Mouse (Mus musculus) embryonic stem cell, embryonic (primary cell): ENCODE data around the gene Sirt4.

Source experiments
- CTCF ChIA-PET, 4 experiments: fragments of 300-600 bp in 2 of 4; fragments of 350-600 bp in 2 of 4; sonication (Branson Sonifier 250); formaldehyde crosslinking; loops; one replicate each; lab custom pipeline; 2022; ENCODE audit warnings: inconsistent platforms in 2 of 4; lab: Charles Lee
- POLR2A ChIA-PET, 4 experiments: fragments of 300-600 bp in 2 of 4; fragments of 350-600 bp in 2 of 4; sonication (Branson Sonifier 250); formaldehyde crosslinking; loops; one replicate each; lab custom pipeline; 2022; ENCODE audit warnings: antibody characterized with exemption in 4 of 4, inconsistent platforms in 1 of 4; lab: Charles Lee

The Sirt4 gene

GRCm38 (mm10) chr5:115490638-115491000 lies 6.1 kb upstream of the Sirt4 start:
- ChIA-PET CTCF (interaction anchor here in 2 of 4 experiments (0.6 to 1.7 kb wide), 6 partner anchors 8 to 288 kb away, joined by 3 to 7 read pairs (median 3); no protein-coding TSS in a partner anchor), POLR2A (interaction anchor here (0.5 to 9.2 kb wide), 136 partner anchors 8 to 1909 kb away, joined by 3 to 239 read pairs (median 5); partner anchors contain the start of genes Pxn (in 3 of the 4), Dynll1 (in 2 of the 4), Rab35 (in 2 of the 4) and Rnf10 (in 2 of the 4))

GRCm38 (mm10) chr5:115489699-115490637 lies 5.4 kb upstream of the Sirt4 start:
- ChIA-PET POLR2A (interaction anchor here (0.5 to 9.2 kb wide), 177 partner anchors 8 to 1910 kb away, joined by 3 to 239 read pairs (median 4); partner anchors contain the start of genes Pxn (in 3 of the 4), Bicdl1 (in 2 of the 4), Rab35 (in 2 of the 4) and Rnf10 (in 2 of the 4)), CTCF (interaction anchor here in 2 of 4 experiments (0.6 to 1.7 kb wide), 6 partner anchors 8 to 64 kb away, joined by 3 to 7 read pairs (median 3); no protein-coding TSS in a partner anchor)

- ChIA-PET CTCF (interaction anchor here in 2 of 4 experiments (0.7 to 1.4 kb wide), 3 partner anchors 13 to 244 kb away, joined by 3 read pairs; no protein-coding TSS in a partner anchor), POLR2A (interaction anchor here (0.5 to 9.2 kb wide), 151 partner anchors 9 to 1390 kb away, joined by 3 to 239 read pairs (median 5); partner anchors contain the start of genes Pxn (in 2 of the 4), Rab35 (in 2 of the 4), Rnf10 (in 2 of the 4) and Rplp0 (in 2 of the 4))
Measured at GRCm38 (mm10) chr5:115488841-115489698, 4.5 kb upstream of the Sirt4 start.

- ChIA-PET CTCF (interaction anchor here in 2 of 4 experiments (0.7 to 1.4 kb wide), 2 partner anchors 12 to 245 kb away, joined by 3 read pairs; no protein-coding TSS in a partner anchor), POLR2A (interaction anchor here (0.5 to 9.2 kb wide), 75 partner anchors 8 to 1391 kb away, joined by 3 to 239 read pairs (median 6); partner anchors contain the start of genes Pxn (in 2 of the 4), Rnf10 (in 2 of the 4), Rplp0 (in 2 of the 4) and Cabp1 (in 1 of the 4))
Measured at GRCm38 (mm10) chr5:115487942-115488580, 3.5 kb upstream of the Sirt4 start.

- CTCF ChIA-PET: no interaction called here
- POLR2A ChIA-PET: interaction anchor here in 3 of 4 experiments (0.6 to 4.5 kb wide), 13 partner anchors 9 to 80 kb away, joined by 3 to 47 read pairs (median 5); no protein-coding TSS in a partner anchor
Measured at GRCm38 (mm10) chr5:115487353-115487752, 2.8 kb upstream of the Sirt4 start.

GRCm38 (mm10) chr5:115486726-115487125 lies 2.2 kb upstream of the Sirt4 start:
- ChIA-PET CTCF (no interaction called here), POLR2A (interaction anchor here in 3 of 4 experiments (0.6 to 4.5 kb wide), 20 partner anchors 9 to 81 kb away, joined by 3 to 47 read pairs (median 5); no protein-coding TSS in a partner anchor)

GRCm38 (mm10) chr5:115485489-115486205 lies 1.1 kb upstream of the Sirt4 start:
- ChIA-PET POLR2A (interaction anchor here (0.6 to 11.0 kb wide), 36 partner anchors 6 to 604 kb away, joined by 3 to 228 read pairs (median 5); partner anchors contain the start of genes Dynll1 (in 2 of the 4), Pla2g1b (in 1 of the 4), Pop5 (in 1 of the 4) and Rplp0 (in 1 of the 4)), CTCF (interaction anchor here in 1 of 4 experiments (0.6 to 1.8 kb wide), 3 partner anchors 10 to 1193 kb away, joined by 4 to 8 read pairs (median 4); no protein-coding TSS in a partner anchor)

GRCm38 (mm10) chr5:115484996-115485395 lies 471 bp upstream of the Sirt4 start:
- CTCF ChIA-PET: interaction anchor here in 2 of 4 experiments (0.6 to 1.9 kb wide), 7 partner anchors 10 to 1192 kb away, joined by 3 to 8 read pairs (median 4); no protein-coding TSS in a partner anchor

GRCm38 (mm10) chr5:115483385-115483784 lies 1.1 kb downstream of the Sirt4 start:
- ChIA-PET POLR2A (interaction anchor here in 3 of 4 experiments (0.5 to 11.0 kb wide), 37 partner anchors 8 to 657 kb away, joined by 3 to 228 read pairs (median 4); partner anchors contain the start of genes Dynll1 (in 1 of the 3), Pla2g1b (in 1 of the 3) and Rplp0 (in 1 of the 3)), CTCF (interaction anchor here in 2 of 4 experiments (1.1 to 1.9 kb wide), 5 partner anchors 8 to 117 kb away, joined by 3 to 8 read pairs (median 4); no protein-coding TSS in a partner anchor)

More at GRCm38 (mm10) chr5:115484996-115485395, 471 bp upstream of the Sirt4 start:
- POLR2A ChIA-PET: interaction anchor here (0.5 to 11.0 kb wide), 63 partner anchors 6 to 1040 kb away, joined by 3 to 228 read pairs (median 4); partner anchors contain the start of genes Rplp0 (in 3 of the 4), Dynll1 (in 2 of the 4), Pla2g1b (in 1 of the 4) and Rnf10 (in 1 of the 4)

- POLR2A ChIA-PET: interaction anchor here (0.6 to 11.0 kb wide), 21 partner anchors 7 to 242 kb away, joined by 3 to 228 read pairs (median 3); partner anchors contain the start of gene Dynll1 (in 1 of the 4)
- CTCF ChIA-PET: interaction anchor here in 3 of 4 experiments (0.5 to 1.0 kb wide), 4 partner anchors 8 to 1614 kb away, joined by 3 to 4 read pairs (median 3); no protein-coding TSS in a partner anchor
Measured at GRCm38 (mm10) chr5:115482390-115483265, 1.9 kb downstream of the Sirt4 start.

- POLR2A ChIA-PET: interaction anchor here (0.6 to 11.0 kb wide), 40 partner anchors 9 to 928 kb away, joined by 3 to 228 read pairs (median 5); partner anchors contain the start of genes Dynll1 (in 3 of the 4), Pla2g1b (in 1 of the 4), Rnf10 (in 1 of the 4) and Rplp0 (in 1 of the 4)
Measured at GRCm38 (mm10) chr5:115480101-115480500, 4.4 kb downstream of the Sirt4 start.

GRCm38 (mm10) chr5:115479561-115479960 lies 5.0 kb downstream of the Sirt4 start:
- POLR2A ChIA-PET: interaction anchor here (0.6 to 11.0 kb wide), 50 partner anchors 8 to 929 kb away, joined by 3 to 228 read pairs (median 4); partner anchors contain the start of genes Dynll1 (in 3 of the 4), Pla2g1b (in 1 of the 4), Rnf10 (in 1 of the 4) and Rplp0 (in 1 of the 4)
- CTCF ChIA-PET: interaction anchor here (0.5 to 4.1 kb wide), 15 partner anchors 12 to 1615 kb away, joined by 3 to 19 read pairs (median 3); partner anchors contain the start of gene Dynll1 (in 1 of the 4)

More at GRCm38 (mm10) chr5:115480101-115480500, 4.4 kb downstream of the Sirt4 start:
- CTCF ChIA-PET: interaction anchor here in 3 of 4 experiments (0.5 to 4.1 kb wide), 15 partner anchors 10 to 876 kb away, joined by 3 to 19 read pairs (median 3); partner anchors contain the start of gene Dynll1 (in 1 of the 3)

- POLR2A ChIA-PET: interaction anchor here (0.6 to 11.0 kb wide), 85 partner anchors 8 to 1837 kb away, joined by 3 to 228 read pairs (median 4); partner anchors contain the start of genes Sirt4 (in 3 of the 4), Dynll1 (in 2 of the 4), Coq5 (in 1 of the 4) and Mlec (in 1 of the 4)
- CTCF ChIA-PET: interaction anchor here (0.6 to 4.1 kb wide), 25 partner anchors 8 to 319 kb away, joined by 3 to 23 read pairs (median 5); partner anchors contain the start of genes Sirt4 (in 2 of the 4), Cabp1 (in 1 of the 4), Cox6a1 (in 1 of the 4) and Rnf10 (in 1 of the 4)
Measured at GRCm38 (mm10) chr5:115476107-115476727, 8.3 kb downstream of the Sirt4 start.
